Mouse (Mus musculus): Measurements from ENCODE around the gene 3110040M04Rik. TPM values are rescaled to one million over a fixed set of nuclear protein-coding genes. Genes with fewer than 3 reads are reported as not detected.
"Not testable (repeated sequence)": the region's sequence is repeated elsewhere in the genome, so short reads cannot be mapped to it uniquely, and the experiment has no call there.

The 3110040M04Rik gene
- polyA plus RNA-seq, 1 experiment from 2014 or later, result not detected

- Histone ChIP-seq H3K4me1 (ENCODE audit: control insufficient read depth, insufficient read depth, low read length) (no peaks in the 10 kb centered on the region), H3K9me3 (ENCODE audit: control insufficient read depth, low read length) (no peaks in the 10 kb centered on the region), H3K27ac (replicated peaks; ENCODE audit: low read depth, low read length) (no peak overlapping the region), H3K9ac (ENCODE audit: low read depth, low read length) (no peak overlapping the region), H3K4me3 (ENCODE audit: low read depth, low read length) (no peak overlapping the region), H3K27me3 (replicated peaks; ENCODE audit: control insufficient read depth, insufficient read depth, low read length) (no peaks in the 10 kb centered on the region), H3K4me2 (ENCODE audit: low read depth, low read length) (no peak overlapping the region), H3K36me3 (ENCODE audit: control insufficient read depth, insufficient read depth, low read length) (no peaks in the 10 kb centered on the region)
- DNase-seq (ENCODE audit: low spot score) (no peak), ATAC-seq (ENCODE audit: low read depth) (no peak)
- WGBS, result 69% methylated on average over 3 of the region's 3 CpGs
These were observed 35.3 kb upstream of the 3110040M04Rik start for GRCm38 (mm10) chr1:151168637-151169036.

GRCm38 (mm10) chr1:151171572-151172461 is 32.1 kb upstream of the 3110040M04Rik start:
- DNase-seq (ENCODE audit: low spot score) (no peak), ATAC-seq (ENCODE audit: low read depth) (no peak)
- Histone ChIP-seq H3K27me3 (replicated peaks; ENCODE audit: control insufficient read depth, insufficient read depth, low read length) (no peaks in the 10 kb centered on the region), H3K36me3 (ENCODE audit: control insufficient read depth, insufficient read depth, low read length) (no peaks in the 10 kb centered on the region), H3K9ac (ENCODE audit: low read depth, low read length) (no peak overlapping the region), H3K4me2 (ENCODE audit: low read depth, low read length) (no peak overlapping the region), H3K27ac (replicated peaks; ENCODE audit: low read depth, low read length) (no peak overlapping the region), H3K9me3 (ENCODE audit: control insufficient read depth, low read length) (no peaks in the 10 kb centered on the region), H3K4me3 (ENCODE audit: low read depth, low read length) (no peak overlapping the region), H3K4me1 (ENCODE audit: control insufficient read depth, insufficient read depth, low read length) (no peaks in the 10 kb centered on the region)
- WGBS, result 74% methylated on average over 2 of the region's 2 CpGs

- ATAC-seq (ENCODE audit: low read depth) (peak; percentile 77; the same call in 1 of the 2 replicates), DNase-seq (ENCODE audit: low spot score) (peak; percentile 48)
- 11% methylated on average over 9 of the region's 10 CpGs for WGBS
- peak overlapping the region; percentile 39 for H3K4me2 ChIP-seq (ENCODE audit: low read depth, low read length)
- H3K4me1 ChIP-seq (ENCODE audit: control insufficient read depth, insufficient read depth, low read length), result no peaks in the 10 kb centered on the region
- H3K27ac ChIP-seq (replicated peaks; ENCODE audit: low read depth, low read length), result no peak overlapping the region
- no peak overlapping the region for H3K9ac ChIP-seq (ENCODE audit: low read depth, low read length)
- H3K36me3 ChIP-seq (ENCODE audit: control insufficient read depth, insufficient read depth, low read length), result no peaks in the 10 kb centered on the region
- no peaks in the 10 kb centered on the region for H3K9me3 ChIP-seq (ENCODE audit: control insufficient read depth, low read length)
- peak overlapping the region; percentile 7; the same call in 1 of the 2 replicates for H3K4me3 ChIP-seq (ENCODE audit: low read depth, low read length)
- no peaks in the 10 kb centered on the region for H3K27me3 ChIP-seq (replicated peaks; ENCODE audit: control insufficient read depth, insufficient read depth, low read length)
These were observed 26.6 kb upstream of the 3110040M04Rik start for GRCm38 (mm10) chr1:151177030-151177936.

GRCm38 (mm10) chr1:151177937-151178271 is 26.0 kb upstream of the 3110040M04Rik start:
- no peak overlapping the region for H3K27ac ChIP-seq (replicated peaks; ENCODE audit: low read depth, low read length)
- WGBS, result 8% methylated on average over 4 of the region's 4 CpGs
- peak overlapping the region; percentile 7; the same call in 1 of the 2 replicates for H3K4me3 ChIP-seq (ENCODE audit: low read depth, low read length)

GRCm38 (mm10) chr1:151178505-151179083 is 25.3 kb upstream of the 3110040M04Rik start:
- Histone ChIP-seq H3K4me3 (ENCODE audit: low read depth, low read length) (no peak overlapping the region), H3K4me2 (ENCODE audit: low read depth, low read length) (no peak overlapping the region), H3K9ac (ENCODE audit: low read depth, low read length) (no peak overlapping the region), H3K27ac (replicated peaks; ENCODE audit: low read depth, low read length) (no peak overlapping the region), H3K9me3 (ENCODE audit: control insufficient read depth, low read length) (no peaks in the 10 kb centered on the region), H3K27me3 (replicated peaks; ENCODE audit: control insufficient read depth, insufficient read depth, low read length) (no peaks in the 10 kb centered on the region), H3K4me1 (ENCODE audit: control insufficient read depth, insufficient read depth, low read length) (no peaks in the 10 kb centered on the region), H3K36me3 (ENCODE audit: control insufficient read depth, insufficient read depth, low read length) (no peaks in the 10 kb centered on the region)
- WGBS, result 65% methylated on average over 2 of the region's 2 CpGs
- no peak for ATAC-seq (ENCODE audit: low read depth)
- no peak for DNase-seq (ENCODE audit: low spot score)

More at GRCm38 (mm10) chr1:151177937-151178271, 26.0 kb upstream of the 3110040M04Rik start:
- Histone ChIP-seq H3K27me3 (replicated peaks; ENCODE audit: control insufficient read depth, insufficient read depth, low read length) (no peaks in the 10 kb centered on the region), H3K9me3 (ENCODE audit: control insufficient read depth, low read length) (no peaks in the 10 kb centered on the region), H3K9ac (ENCODE audit: low read depth, low read length) (no peak overlapping the region), H3K4me1 (ENCODE audit: control insufficient read depth, insufficient read depth, low read length) (no peaks in the 10 kb centered on the region), H3K4me2 (ENCODE audit: low read depth, low read length) (peak overlapping the region; percentile 39), H3K36me3 (ENCODE audit: control insufficient read depth, insufficient read depth, low read length) (no peaks in the 10 kb centered on the region)
- ATAC-seq (ENCODE audit: low read depth), result no peak
- DNase-seq (ENCODE audit: low spot score), result no peak

GRCm38 (mm10) chr1:151180167-151180566 is 23.8 kb upstream of the 3110040M04Rik start:
- DNase-seq (ENCODE audit: low spot score), result no peak

GRCm38 (mm10) chr1:151182266-151182665 is 21.7 kb upstream of the 3110040M04Rik start, which contains the start of gene Gm47985:
Gene Gm47985, plus strand, starts transcription at chr1:151182537.
- not testable (repeated sequence) for H3K4me2 ChIP-seq (ENCODE audit: low read depth, low read length); H3K27ac ChIP-seq (replicated peaks; ENCODE audit: low read depth, low read length); H3K36me3 ChIP-seq (ENCODE audit: control insufficient read depth, insufficient read depth, low read length); H3K9me3 ChIP-seq (ENCODE audit: control insufficient read depth, low read length); DNase-seq (ENCODE audit: low spot score); H3K4me1 ChIP-seq (ENCODE audit: control insufficient read depth, insufficient read depth, low read length); H3K4me3 ChIP-seq (ENCODE audit: low read depth, low read length); H3K9ac ChIP-seq (ENCODE audit: low read depth, low read length); H3K27me3 ChIP-seq (replicated peaks; ENCODE audit: control insufficient read depth, insufficient read depth, low read length); ATAC-seq (ENCODE audit: low read depth)
- no CpG with 5 or more reads among the region's 7 CpGs for WGBS

More at GRCm38 (mm10) chr1:151180167-151180566, 23.8 kb upstream of the 3110040M04Rik start:
- WGBS, result 93% methylated on average over 2 of the region's 2 CpGs
- Histone ChIP-seq H3K4me2 (ENCODE audit: low read depth, low read length) (no peak overlapping the region), H3K27me3 (replicated peaks; ENCODE audit: control insufficient read depth, insufficient read depth, low read length) (no peaks in the 10 kb centered on the region), H3K27ac (replicated peaks; ENCODE audit: low read depth, low read length) (no peak overlapping the region), H3K9ac (ENCODE audit: low read depth, low read length) (no peak overlapping the region), H3K9me3 (ENCODE audit: control insufficient read depth, low read length) (no peaks in the 10 kb centered on the region), H3K4me3 (ENCODE audit: low read depth, low read length) (no peak overlapping the region), H3K36me3 (ENCODE audit: control insufficient read depth, insufficient read depth, low read length) (no peaks in the 10 kb centered on the region), H3K4me1 (ENCODE audit: control insufficient read depth, insufficient read depth, low read length) (no peaks in the 10 kb centered on the region)
- no peak for ATAC-seq (ENCODE audit: low read depth)

GRCm38 (mm10) chr1:151186186-151186585 is 17.7 kb upstream of the 3110040M04Rik start:
- H3K4me2 ChIP-seq (ENCODE audit: low read depth, low read length); DNase-seq (ENCODE audit: low spot score); H3K4me1 ChIP-seq (ENCODE audit: control insufficient read depth, insufficient read depth, low read length); H3K4me3 ChIP-seq (ENCODE audit: low read depth, low read length); H3K27ac ChIP-seq (replicated peaks; ENCODE audit: low read depth, low read length); H3K36me3 ChIP-seq (ENCODE audit: control insufficient read depth, insufficient read depth, low read length); H3K9me3 ChIP-seq (ENCODE audit: control insufficient read depth, low read length); H3K27me3 ChIP-seq (replicated peaks; ENCODE audit: control insufficient read depth, insufficient read depth, low read length); H3K9ac ChIP-seq (ENCODE audit: low read depth, low read length): not testable (repeated sequence)
- 72% methylated on average over 3 of the region's 3 CpGs for WGBS
- peak; percentile 30; the same call in 1 of the 2 replicates for ATAC-seq (ENCODE audit: low read depth)

Data from embryonic facial prominence, embryonic 14.5 days (tissue).